Mouse (Mus musculus) spleen, embryonic (tissue): Measurements from ENCODE around the gene 2310022B05Rik.

ENCODE experiments used
- CTCF ChIA-PET: fragments of 350-600 bp; sonication (Branson Sonifier 250); formaldehyde crosslinking; loops from one replicate; lab custom pipeline; 2022; lab: Charles Lee

The 2310022B05Rik gene

DNA sequence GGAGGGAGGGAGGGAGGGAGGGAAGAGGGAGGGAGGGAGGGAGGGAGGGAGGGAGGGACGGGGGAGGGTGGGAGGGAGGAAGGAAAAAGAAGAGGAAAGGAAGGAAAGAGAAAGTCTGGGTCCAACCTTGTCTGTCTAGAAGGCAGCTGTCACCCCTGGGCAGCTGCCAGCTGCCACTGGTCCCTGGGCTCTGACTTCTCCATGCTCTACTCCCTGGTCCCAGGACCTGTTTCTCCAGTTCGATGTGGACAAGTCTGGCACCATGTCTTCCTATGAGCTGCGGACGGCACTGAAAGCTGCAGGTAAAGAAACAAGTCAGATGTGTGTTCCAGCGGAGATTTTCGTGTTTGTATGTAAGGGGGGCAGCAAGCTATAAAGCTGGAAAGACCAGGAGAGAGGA is 48.8 kb downstream of the 2310022B05Rik start:
- CTCF ChIA-PET: interaction anchor here (1.1 kb wide), 1 partner anchor 66 kb away, joined by 3 read pairs; no protein-coding TSS in a partner anchor

DNA sequence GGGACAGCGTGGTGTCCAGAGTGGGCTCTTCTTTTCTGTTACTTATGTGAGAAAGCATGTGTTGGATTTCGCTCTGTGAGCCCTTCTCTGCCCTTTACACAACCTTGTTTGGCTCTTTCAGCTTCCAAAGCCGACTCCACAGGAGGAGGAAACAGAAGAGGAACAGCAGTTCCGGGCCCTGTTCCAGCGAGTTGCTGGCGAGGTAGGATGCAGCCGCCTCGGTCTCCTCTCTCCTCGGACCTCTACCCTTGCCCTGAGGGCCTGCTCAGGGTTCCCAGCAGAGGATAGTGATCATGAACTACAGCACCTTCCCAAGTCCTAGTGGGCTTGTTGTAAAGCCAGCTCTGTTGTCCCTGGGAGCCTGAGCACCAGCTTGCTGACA is 54.2 kb downstream of the 2310022B05Rik start:
- CTCF ChIA-PET: no interaction called here

DNA sequence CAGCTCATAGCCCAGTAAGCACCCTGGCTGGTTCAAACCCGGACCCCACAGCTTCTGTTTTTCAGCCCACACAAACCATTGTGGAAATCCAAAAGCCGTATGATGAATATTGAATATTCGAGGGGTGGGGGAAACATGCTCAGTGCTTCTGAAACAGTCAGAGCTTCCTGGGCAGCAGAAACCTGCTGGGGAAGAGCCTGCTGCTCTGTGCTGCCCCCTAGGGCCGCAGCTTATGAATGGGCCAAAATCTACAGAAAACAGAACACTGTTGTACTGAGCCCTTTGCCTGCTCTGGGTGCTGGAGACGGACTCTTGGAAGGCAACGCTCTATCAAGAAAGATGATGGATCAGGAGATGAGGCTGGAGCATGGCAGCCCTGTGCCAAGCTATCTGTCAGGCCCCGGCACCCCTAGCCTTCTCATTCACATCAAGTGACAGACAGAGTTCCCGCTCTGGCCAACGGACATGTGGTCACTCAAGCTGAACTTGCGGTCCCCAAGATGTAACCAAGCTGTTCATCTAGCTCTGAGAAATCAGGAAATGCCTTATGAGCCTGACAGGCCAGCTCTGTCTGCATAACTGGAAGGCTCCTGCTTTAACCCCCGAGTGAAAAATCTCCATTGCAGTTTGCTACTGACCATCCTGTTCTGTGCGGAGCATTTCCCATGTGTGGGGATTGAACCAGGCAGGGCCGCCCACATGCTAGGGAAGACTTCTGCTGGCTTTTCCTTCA is 54.8 kb downstream of the 2310022B05Rik start:
- CTCF ChIA-PET: no interaction called here

DNA sequence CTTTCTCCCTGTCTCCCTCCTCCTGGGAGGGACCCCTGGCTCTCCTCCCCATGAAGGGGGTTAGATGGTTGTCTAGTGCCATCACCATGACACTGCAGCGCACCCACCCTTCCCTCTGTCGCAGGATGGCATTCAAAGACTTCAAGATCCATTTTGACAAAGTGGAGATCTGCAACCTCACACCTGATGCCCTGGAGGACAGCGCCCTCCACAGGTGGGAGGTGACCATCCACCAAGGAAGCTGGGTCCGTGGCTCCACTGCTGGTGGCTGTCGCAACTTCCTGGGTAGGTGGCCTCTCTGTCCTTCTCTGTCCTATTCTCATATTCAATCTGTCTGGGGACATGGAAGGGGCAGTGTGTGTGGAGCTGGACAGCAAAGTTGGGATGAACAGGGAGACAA is 59.1 kb downstream of the 2310022B05Rik start:
- CTCF ChIA-PET: no interaction called here

DNA sequence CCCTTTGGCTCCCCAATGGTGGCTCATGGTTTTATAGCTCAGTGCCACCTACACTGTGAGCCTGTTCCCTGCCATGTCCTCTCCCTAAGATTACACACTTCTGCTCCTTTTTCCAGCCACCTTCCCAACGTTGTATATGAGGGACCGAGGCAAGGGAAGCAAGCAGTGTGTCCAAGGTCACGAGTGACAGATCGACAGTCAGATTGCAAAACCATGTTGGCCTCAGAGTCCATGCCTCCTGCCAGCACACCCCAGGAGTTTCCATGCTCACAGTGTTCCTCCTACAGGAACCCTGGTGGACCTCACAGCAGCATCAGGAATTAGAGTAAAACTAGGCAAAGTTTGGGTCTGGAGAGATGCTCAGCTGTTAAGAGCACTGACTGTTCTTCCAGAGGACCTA is 73.8 kb downstream of the 2310022B05Rik start:
- CTCF ChIA-PET: no interaction called here

DNA sequence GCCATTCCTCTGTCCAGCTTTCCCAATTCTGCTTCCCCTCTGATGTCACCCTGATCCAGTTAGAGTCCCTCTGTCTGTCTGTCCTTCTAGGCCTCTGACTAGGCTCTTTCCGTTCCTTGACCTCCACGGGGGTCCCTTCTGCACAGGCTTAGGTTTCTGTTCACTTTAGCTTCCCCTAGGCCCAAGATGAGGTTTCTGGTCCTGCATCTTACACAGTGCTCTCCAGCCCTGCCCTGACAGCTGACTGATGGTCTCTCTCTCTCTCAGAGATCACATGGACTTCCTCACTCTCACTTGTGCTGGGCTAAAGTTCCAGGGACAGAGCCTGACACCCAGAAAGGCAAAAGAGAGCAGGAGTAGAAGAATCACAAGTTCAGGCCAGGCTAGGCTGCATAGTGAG is 76.6 kb downstream of the 2310022B05Rik start:
- CTCF ChIA-PET: no interaction called here
